Mouse (Mus musculus): ENCODE data around the gene Cklf. TPM values are rescaled to one million over a fixed set of nuclear protein-coding genes. Genes with fewer than 3 reads are reported as not detected.
"Not testable (repeated sequence)": the region's sequence is repeated elsewhere in the genome, so short reads cannot be mapped to it uniquely, and the experiment has no call there.

Gene Cklf
- total RNA-seq, 1 experiment from 2014 or later = 88.5 TPM

GRCm38 (mm10) chr8:104251461-104251860 lies 800 bp downstream of the Cklf start:
- ATAC-seq (ENCODE audit: extremely low read depth, insufficient number of reproducible peaks, low FRiP score, poor library complexity, severe bottlenecking) = no peak

GRCm38 (mm10) chr8:104253016-104253415 lies 2.4 kb downstream of the Cklf start:
- ATAC-seq (ENCODE audit: extremely low read depth, insufficient number of reproducible peaks, low FRiP score, poor library complexity, severe bottlenecking) = peak; percentile 65

GRCm38 (mm10) chr8:104261802-104262201 lies 11.1 kb downstream of the Cklf start:
- ATAC-seq (ENCODE audit: extremely low read depth, insufficient number of reproducible peaks, low FRiP score, poor library complexity, severe bottlenecking) = not testable (repeated sequence)

GRCm38 (mm10) chr8:104264271-104264935 lies 13.7 kb downstream of the Cklf start:
- ATAC-seq (ENCODE audit: extremely low read depth, insufficient number of reproducible peaks, low FRiP score, poor library complexity, severe bottlenecking) = not testable (repeated sequence)

GRCm38 (mm10) chr8:104268368-104268767 lies 17.7 kb downstream of the Cklf start:
- no peak for ATAC-seq (ENCODE audit: extremely low read depth, insufficient number of reproducible peaks, low FRiP score, poor library complexity, severe bottlenecking)

GRCm38 (mm10) chr8:104268937-104269440 lies 18.3 kb downstream of the Cklf start:
- no peak for ATAC-seq (ENCODE audit: extremely low read depth, insufficient number of reproducible peaks, low FRiP score, poor library complexity, severe bottlenecking)

- not testable (repeated sequence) for ATAC-seq (ENCODE audit: extremely low read depth, insufficient number of reproducible peaks, low FRiP score, poor library complexity, severe bottlenecking)
Observed at GRCm38 (mm10) chr8:104293081-104293480, 42.4 kb downstream of the Cklf start, which contains the start of gene Cmtm2a. TSS of gene Cmtm2a (minus strand) at chr8:104293181.

GRCm38 (mm10) chr8:104294396-104294795 lies 43.7 kb downstream of the Cklf start:
- no peak for ATAC-seq (ENCODE audit: extremely low read depth, insufficient number of reproducible peaks, low FRiP score, poor library complexity, severe bottlenecking)

- ATAC-seq (ENCODE audit: extremely low read depth, insufficient number of reproducible peaks, low FRiP score, poor library complexity, severe bottlenecking) = not testable (repeated sequence)
Observed at GRCm38 (mm10) chr8:104301577-104301976, 50.9 kb downstream of the Cklf start.

- ATAC-seq (ENCODE audit: extremely low read depth, insufficient number of reproducible peaks, low FRiP score, poor library complexity, severe bottlenecking) = not testable (repeated sequence)
Observed at GRCm38 (mm10) chr8:104302536-104302935, 51.9 kb downstream of the Cklf start.

GRCm38 (mm10) chr8:104304962-104305361 lies 54.3 kb downstream of the Cklf start:
- no peak for ATAC-seq (ENCODE audit: extremely low read depth, insufficient number of reproducible peaks, low FRiP score, poor library complexity, severe bottlenecking)

GRCm38 (mm10) chr8:104308341-104308740 lies 57.7 kb downstream of the Cklf start:
- ATAC-seq (ENCODE audit: extremely low read depth, insufficient number of reproducible peaks, low FRiP score, poor library complexity, severe bottlenecking) = not testable (repeated sequence)

- not testable (repeated sequence) for ATAC-seq (ENCODE audit: extremely low read depth, insufficient number of reproducible peaks, low FRiP score, poor library complexity, severe bottlenecking)
Observed at GRCm38 (mm10) chr8:104309441-104310155, 58.9 kb downstream of the Cklf start, which contains the start of the genes Gm45711 and Cmtm1. TSS of gene Gm45711 (minus strand) at chr8:104310081. TSS of gene Cmtm1 (minus strand) at chr8:104310145.

- not testable (repeated sequence) for ATAC-seq (ENCODE audit: extremely low read depth, insufficient number of reproducible peaks, low FRiP score, poor library complexity, severe bottlenecking)
Observed at GRCm38 (mm10) chr8:104312023-104312422, 61.4 kb downstream of the Cklf start.

GRCm38 (mm10) chr8:104313311-104313710 lies 62.6 kb downstream of the Cklf start:
- ATAC-seq (ENCODE audit: extremely low read depth, insufficient number of reproducible peaks, low FRiP score, poor library complexity, severe bottlenecking) = no peak

Other genes with a start within 250 kb of the Cklf start
- gene Cdh5, start 149.2 kb upstream of the Cklf start, total RNA-seq (2017) = 1.5 TPM in 1 of 2 replicates, not detected in the other
- gene Bean1, start 80.4 kb upstream of the Cklf start, total RNA-seq (2017) = 0.12 TPM in 2 replicates
- 83.1 and 93.4 TPM in 2 replicates for gene Tk2, start 2.3 kb upstream of the Cklf start, total RNA-seq (2017)
- not detected in 2 replicates for gene Cmtm2a, start 42.3 kb downstream of the Cklf start, total RNA-seq (2017)
- gene Gm45711, start 59.2 kb downstream of the Cklf start, total RNA-seq (2017) = not detected in 2 replicates
- gene Cmtm1, start 59.3 kb downstream of the Cklf start, total RNA-seq (2017) = not detected in 2 replicates
- gene Gm11020, start 70.7 kb downstream of the Cklf start, total RNA-seq (2017) = not detected in 2 replicates
- gene Cmtm2b, start 71.4 kb downstream of the Cklf start, total RNA-seq (2017) = not detected in 2 replicates
- 3.8 and 7.2 TPM in 2 replicates for gene Cmtm3, start 88.5 kb downstream of the Cklf start, total RNA-seq (2017)
- gene Cmtm4, start 144.9 kb downstream of the Cklf start, total RNA-seq (2017) = 0.49 and 0.81 TPM in 2 replicates
- 69.2 TPM in 2 replicates for gene Dync1li2, start 192.2 kb downstream of the Cklf start, total RNA-seq (2017)